Mouse (Mus musculus): Measurements from ENCODE around the gene Gm20379. TPM values are rescaled to one million over a fixed set of nuclear protein-coding genes. Genes with fewer than 3 reads are reported as not detected.

Gm20379 gene
- polyA plus RNA-seq, 1 experiment from 2014 or later, result 1.1 TPM

- 89% methylated on average over 4 of the region's 4 CpGs for WGBS
- DNase-seq (ENCODE audit: low spot score) (no peak), ATAC-seq (replicated peaks; ENCODE audit: low FRiP score) (no peak)
- Histone ChIP-seq H3K4me1 (replicated peaks; ENCODE audit: control insufficient read depth, insufficient read depth, low read length) (peaks cover 3% of the 10 kb centered on the region; the same call in 1 of the 2 replicates), H3K36me3 (ENCODE audit: control insufficient read depth, insufficient read depth, low read length) (peaks cover 2% of the 10 kb centered on the region; the same call in 1 of the 2 replicates), H3K9ac (ENCODE audit: low read depth, low read length) (no peak overlapping the region), H3K9me3 (ENCODE audit: control insufficient read depth, low read length) (no peaks in the 10 kb centered on the region), H3K4me2 (no peak overlapping the region), H3K27ac (ENCODE audit: low read depth, low read length) (no peak overlapping the region), H3K4me3 (ENCODE audit: low read depth, low read length) (no peak overlapping the region), H3K27me3 (replicated peaks; ENCODE audit: control insufficient read depth, insufficient read depth, low read length) (no peaks in the 10 kb centered on the region)
These were observed 9.3 kb upstream of the Gm20379 start for GRCm38 (mm10) chr13:92296490-92296889.

GRCm38 (mm10) chr13:92297021-92297420 lies 8.8 kb upstream of the Gm20379 start:
- Histone ChIP-seq H3K27me3 (replicated peaks; ENCODE audit: control insufficient read depth, insufficient read depth, low read length) (no peaks in the 10 kb centered on the region), H3K4me3 (ENCODE audit: low read depth, low read length) (no peak overlapping the region), H3K4me2 (no peak overlapping the region), H3K9me3 (ENCODE audit: control insufficient read depth, low read length) (no peaks in the 10 kb centered on the region), H3K27ac (ENCODE audit: low read depth, low read length) (no peak overlapping the region), H3K36me3 (ENCODE audit: control insufficient read depth, insufficient read depth, low read length) (peaks cover 2% of the 10 kb centered on the region; the same call in 1 of the 2 replicates), H3K4me1 (replicated peaks; ENCODE audit: control insufficient read depth, insufficient read depth, low read length) (peaks cover 3% of the 10 kb centered on the region; the same call in 1 of the 2 replicates), H3K9ac (ENCODE audit: low read depth, low read length) (no peak overlapping the region)
- DNase-seq (ENCODE audit: low spot score) (no peak), ATAC-seq (replicated peaks; ENCODE audit: low FRiP score) (no peak)
- WGBS, result 91% methylated on average over 2 of the region's 2 CpGs

GRCm38 (mm10) chr13:92299522-92299921 lies 6.3 kb upstream of the Gm20379 start:
- Histone ChIP-seq H3K27ac (ENCODE audit: low read depth, low read length) (no peak overlapping the region), H3K9me3 (ENCODE audit: control insufficient read depth, low read length) (no peaks in the 10 kb centered on the region), H3K27me3 (replicated peaks; ENCODE audit: control insufficient read depth, insufficient read depth, low read length) (no peaks in the 10 kb centered on the region), H3K9ac (ENCODE audit: low read depth, low read length) (no peak overlapping the region), H3K4me1 (replicated peaks; ENCODE audit: control insufficient read depth, insufficient read depth, low read length) (peaks cover 3% of the 10 kb centered on the region; the same call in 1 of the 2 replicates), H3K36me3 (ENCODE audit: control insufficient read depth, insufficient read depth, low read length) (peaks cover 2% of the 10 kb centered on the region; the same call in 1 of the 2 replicates), H3K4me3 (ENCODE audit: low read depth, low read length) (no peak overlapping the region), H3K4me2 (no peak overlapping the region)
- no peak for ATAC-seq (replicated peaks; ENCODE audit: low FRiP score)
- DNase-seq (ENCODE audit: low spot score), result no peak
- 76% methylated on average over 1 of the region's 1 CpGs for WGBS

- 80% methylated on average over 4 of the region's 4 CpGs for WGBS
These were observed 4.0 kb upstream of the Gm20379 start for GRCm38 (mm10) chr13:92301754-92302153.

GRCm38 (mm10) chr13:92302466-92302865 lies 3.3 kb upstream of the Gm20379 start:
- Histone ChIP-seq H3K27ac (ENCODE audit: low read depth, low read length) (no peak overlapping the region), H3K36me3 (ENCODE audit: control insufficient read depth, insufficient read depth, low read length) (no peaks in the 10 kb centered on the region; the same call in 1 of the 2 replicates)
- ATAC-seq (replicated peaks; ENCODE audit: low FRiP score), result no peak

More at GRCm38 (mm10) chr13:92301754-92302153, 4.0 kb upstream of the Gm20379 start:
- Histone ChIP-seq H3K4me1 (replicated peaks; ENCODE audit: control insufficient read depth, insufficient read depth, low read length) (peaks cover 3% of the 10 kb centered on the region; the same call in 1 of the 2 replicates), H3K4me3 (ENCODE audit: low read depth, low read length) (no peak overlapping the region), H3K36me3 (ENCODE audit: control insufficient read depth, insufficient read depth, low read length) (no peaks in the 10 kb centered on the region; the same call in 1 of the 2 replicates), H3K27ac (ENCODE audit: low read depth, low read length) (no peak overlapping the region), H3K9ac (ENCODE audit: low read depth, low read length) (no peak overlapping the region), H3K9me3 (ENCODE audit: control insufficient read depth, low read length) (no peaks in the 10 kb centered on the region), H3K27me3 (replicated peaks; ENCODE audit: control insufficient read depth, insufficient read depth, low read length) (no peaks in the 10 kb centered on the region), H3K4me2 (no peak overlapping the region)
- ATAC-seq (replicated peaks; ENCODE audit: low FRiP score) (no peak), DNase-seq (ENCODE audit: low spot score) (no peak)

GRCm38 (mm10) chr13:92303062-92303948 lies 2.5 kb upstream of the Gm20379 start:
- Histone ChIP-seq H3K4me1 (replicated peaks; ENCODE audit: control insufficient read depth, insufficient read depth, low read length) (peaks cover 3% of the 10 kb centered on the region; the same call in 1 of the 2 replicates), H3K9ac (ENCODE audit: low read depth, low read length) (no peak overlapping the region), H3K27me3 (replicated peaks; ENCODE audit: control insufficient read depth, insufficient read depth, low read length) (no peaks in the 10 kb centered on the region), H3K27ac (ENCODE audit: low read depth, low read length) (no peak overlapping the region), H3K4me2 (no peak overlapping the region), H3K4me3 (ENCODE audit: low read depth, low read length) (no peak overlapping the region), H3K36me3 (ENCODE audit: control insufficient read depth, insufficient read depth, low read length) (no peaks in the 10 kb centered on the region), H3K9me3 (ENCODE audit: control insufficient read depth, low read length) (no peaks in the 10 kb centered on the region)
- DNase-seq (ENCODE audit: low spot score) (no peak), ATAC-seq (replicated peaks; ENCODE audit: low FRiP score) (no peak)
- 88% methylated on average over 8 of the region's 8 CpGs for WGBS

More at GRCm38 (mm10) chr13:92302466-92302865, 3.3 kb upstream of the Gm20379 start:
- Histone ChIP-seq H3K4me2 (no peak overlapping the region), H3K9me3 (ENCODE audit: control insufficient read depth, low read length) (no peaks in the 10 kb centered on the region), H3K27me3 (replicated peaks; ENCODE audit: control insufficient read depth, insufficient read depth, low read length) (no peaks in the 10 kb centered on the region), H3K4me3 (ENCODE audit: low read depth, low read length) (no peak overlapping the region), H3K9ac (ENCODE audit: low read depth, low read length) (no peak overlapping the region), H3K4me1 (replicated peaks; ENCODE audit: control insufficient read depth, insufficient read depth, low read length) (peaks cover 3% of the 10 kb centered on the region; the same call in 1 of the 2 replicates)
- WGBS, result 86% methylated on average over 4 of the region's 4 CpGs
- DNase-seq (ENCODE audit: low spot score), result no peak

- H3K9ac ChIP-seq (ENCODE audit: low read depth, low read length), result no peak overlapping the region
These were observed 1.5 kb upstream of the Gm20379 start for GRCm38 (mm10) chr13:92304291-92304690.

GRCm38 (mm10) chr13:92314613-92315012 lies 8.8 kb downstream of the Gm20379 start:
- Histone ChIP-seq H3K9me3 (ENCODE audit: control insufficient read depth, low read length) (no peaks in the 10 kb centered on the region), H3K36me3 (ENCODE audit: control insufficient read depth, insufficient read depth, low read length) (no peaks in the 10 kb centered on the region), H3K4me3 (ENCODE audit: low read depth, low read length) (no peak overlapping the region), H3K4me1 (replicated peaks; ENCODE audit: control insufficient read depth, insufficient read depth, low read length) (no peaks in the 10 kb centered on the region), H3K27me3 (replicated peaks; ENCODE audit: control insufficient read depth, insufficient read depth, low read length) (no peaks in the 10 kb centered on the region), H3K9ac (ENCODE audit: low read depth, low read length) (no peak overlapping the region), H3K27ac (ENCODE audit: low read depth, low read length) (no peak overlapping the region), H3K4me2 (no peak overlapping the region)
- DNase-seq (ENCODE audit: low spot score) (no peak), ATAC-seq (replicated peaks; ENCODE audit: low FRiP score) (no peak)
- WGBS, result 85% methylated on average over 5 of the region's 5 CpGs

More at GRCm38 (mm10) chr13:92304291-92304690, 1.5 kb upstream of the Gm20379 start:
- no peaks in the 10 kb centered on the region for H3K27me3 ChIP-seq (replicated peaks; ENCODE audit: control insufficient read depth, insufficient read depth, low read length)
- DNase-seq (ENCODE audit: low spot score) (no peak), ATAC-seq (replicated peaks; ENCODE audit: low FRiP score) (no peak)
- no peaks in the 10 kb centered on the region for H3K9me3 ChIP-seq (ENCODE audit: control insufficient read depth, low read length)
- WGBS, result 92% methylated on average over 5 of the region's 5 CpGs
- peaks cover 3% of the 10 kb centered on the region; the same call in 1 of the 2 replicates for H3K4me1 ChIP-seq (replicated peaks; ENCODE audit: control insufficient read depth, insufficient read depth, low read length)
- no peak overlapping the region for H3K27ac ChIP-seq (ENCODE audit: low read depth, low read length)
- H3K4me3 ChIP-seq (ENCODE audit: low read depth, low read length), result no peak overlapping the region
- peaks cover 5% of the 10 kb centered on the region; the same call in 1 of the 2 replicates for H3K36me3 ChIP-seq (ENCODE audit: control insufficient read depth, insufficient read depth, low read length)
- H3K4me2 ChIP-seq, result no peak overlapping the region
